25 mouse cellular contexts compared by ENCODE assay signal in genomic region chr15:84744308-84744707, GRCm38 (mm10). TPM values are rescaled to one million over a fixed set of nuclear protein-coding genes. Genes with fewer than 3 reads are reported as not detected.
A peak's percentile ranks its signal among the peaks of the same experiment; 100 is the strongest.
DNase-seq lines count a peak whose midpoint lies in the region; ATAC-seq lines count a peak whose summit lies in the region.
"Had no signal": no experiment of that assay in that cellular context is flagged by ENCODE, and none has a peak within 500 bp of the region (broad histone marks: within the 10 kb centered on the region; RNA-seq: fewer than 3 reads in every experiment).

No protein-coding gene starts in this region.

- no peaks in the 10 kb centered on the region for H3K9me3 ChIP-seq in heart, embryonic 10.5 days
- H3K9me3 ChIP-seq in kidney, embryonic 16.5 days (ENCODE audit: low read length): no peaks in the 10 kb centered on the region
- H3K9me3 ChIP-seq in limb, embryonic 12.5 days: peaks cover 4% of the 10 kb centered on the region; the same call in 1 of the 2 replicates
- no peaks in the 10 kb centered on the region for H3K9me3 ChIP-seq in liver, embryonic 13.5 days (replicated peaks)
- H3K9me3 ChIP-seq: liver, embryonic 15.5 days had no signal

- no peak overlapping the region for H3K4me2 ChIP-seq in kidney, embryonic 16.5 days (replicated peaks; ENCODE audit: low read depth, low read length)
- 0 out of 2 replicates have a peak overlapping the region, but pooled peaks have one; percentile 8 for H3K4me2 ChIP-seq in limb, embryonic 12.5 days
- no peak overlapping the region for H3K4me2 ChIP-seq in liver, embryonic 13.5 days
- H3K4me2 ChIP-seq: liver, embryonic 15.5 days had no signal

- no peak overlapping the region for H3K4me3 ChIP-seq in heart, embryonic 10.5 days
- H3K4me3 ChIP-seq in kidney, embryonic 16.5 days (ENCODE audit: low read length): no peak overlapping the region
- H3K4me3 ChIP-seq in limb, embryonic 12.5 days (replicated peaks): no peak overlapping the region
- H3K4me3 ChIP-seq in liver, embryonic 13.5 days (replicated peaks): no peak overlapping the region
- H3K4me3 ChIP-seq: left cerebral cortex, adult 2 months; liver, embryonic 15.5 days had no signal

- no peaks in the 10 kb centered on the region for H3K27me3 ChIP-seq in heart, embryonic 10.5 days (ENCODE audit: insufficient read depth, poor library complexity, severe bottlenecking)
- no peaks in the 10 kb centered on the region for H3K27me3 ChIP-seq in kidney, embryonic 16.5 days (ENCODE audit: insufficient read depth, low read length)
- no peaks in the 10 kb centered on the region for H3K27me3 ChIP-seq in limb, embryonic 12.5 days
- H3K27me3 ChIP-seq in liver, embryonic 13.5 days: no peaks in the 10 kb centered on the region
- H3K27me3 ChIP-seq: liver, embryonic 15.5 days had no signal

- no peak for DNase-seq in heart, embryonic 10.5 days (ENCODE audit: low spot score)
- DNase-seq in heart, adult 9 months (ENCODE audit: low spot score in 2 of 2): no peak
- DNase-seq in kidney, postnatal 14 days: no peak
- no peak for DNase-seq in liver, embryonic 13.5 days
- DNase-seq in adrenal gland, adult 8-10 months: no peak
- DNase-seq: adrenal gland, adult 2 months; cerebellum, adult 11-12 months; cerebellum, postnatal 10 days; gastrocnemius, postnatal 36 days; heart, postnatal 14 days; kidney, adult 11 months; layer of hippocampus, adult 9-11 months; left cerebral cortex, postnatal 4 days; lung, postnatal 4 days; right cerebral cortex, adult 18-20 months; right cerebral cortex, postnatal 4 days; thymus, postnatal 25 days had no signal

- 0 out of 2 replicates have a peak, but pooled peaks cover 2% of the 10 kb centered on the region for H3K36me3 ChIP-seq in heart, embryonic 10.5 days
- no peaks in the 10 kb centered on the region for H3K36me3 ChIP-seq in kidney, embryonic 16.5 days (ENCODE audit: insufficient read depth, low read length)
- no peaks in the 10 kb centered on the region for H3K36me3 ChIP-seq in limb, embryonic 12.5 days
- H3K36me3 ChIP-seq in liver, embryonic 13.5 days: no peaks in the 10 kb centered on the region
- H3K36me3 ChIP-seq: liver, embryonic 15.5 days had no signal

- no peak overlapping the region for H3K9ac ChIP-seq in kidney, embryonic 16.5 days (replicated peaks; ENCODE audit: low read length)
- H3K9ac ChIP-seq in limb, embryonic 12.5 days (replicated peaks): no peak overlapping the region
- no peak overlapping the region for H3K9ac ChIP-seq in liver, embryonic 13.5 days
- H3K9ac ChIP-seq: liver, embryonic 15.5 days had no signal

- 6% methylated on average over 2 of the region's 2 CpGs for WGBS in heart, embryonic 10.5 days
- WGBS in kidney, embryonic 16.5 days: 7% methylated on average over 2 of the region's 2 CpGs
- 9% methylated on average over 2 of the region's 2 CpGs for WGBS in limb, embryonic 12.5 days
- 7% methylated on average over 2 of the region's 2 CpGs for WGBS in liver, embryonic 13.5 days (ENCODE audit: insufficient replicate concordance)

- peak; percentile 31; the same call in 1 of the 2 replicates for ATAC-seq in kidney, embryonic 16.5 days (ENCODE audit: low FRiP score, low TSS enrichment)
- ATAC-seq in limb, embryonic 12.5 days (ENCODE audit: insufficient number of reproducible peaks, insufficient read depth, low FRiP score, low TSS enrichment, low read depth): no peak
- ATAC-seq in liver, embryonic 13.5 days (ENCODE audit: low read depth): 0 out of 2 replicates have a peak, but pooled peaks have one; percentile 30
- ATAC-seq: hindbrain, postnatal 0 days; midbrain, embryonic 16.5 days had no signal

- peaks cover 47% of the 10 kb centered on the region for H3K4me1 ChIP-seq in heart, embryonic 10.5 days
- H3K4me1 ChIP-seq in kidney, embryonic 16.5 days (ENCODE audit: insufficient read depth, low read length): peaks cover 5% of the 10 kb centered on the region
- H3K4me1 ChIP-seq in limb, embryonic 12.5 days (replicated peaks): peaks cover 11% of the 10 kb centered on the region
- peaks cover 3% of the 10 kb centered on the region for H3K4me1 ChIP-seq in liver, embryonic 13.5 days (replicated peaks)
- H3K4me1 ChIP-seq: liver, embryonic 15.5 days had no signal

- H3K27ac ChIP-seq in heart, embryonic 10.5 days: peak overlapping the region; percentile 37
- H3K27ac ChIP-seq in kidney, embryonic 16.5 days (ENCODE audit: low read length): no peak overlapping the region
- H3K27ac ChIP-seq in limb, embryonic 12.5 days: no peak overlapping the region
- H3K27ac ChIP-seq in liver, embryonic 13.5 days: peak overlapping the region; percentile 67
- H3K27ac ChIP-seq: hindbrain, postnatal 0 days; left cerebral cortex, adult 2 months; liver, embryonic 15.5 days had no signal

RNA-seq across cellular contexts. Expression of gene Arhgap8, which starts 24.5 kb away (rescaled TPM):
- polyA plus RNA-seq in heart, embryonic 10.5 days (2016; fragmentation: Nextera tagmentation; extraction: Ambion mirVana): 4.3 and 6.5 TPM in 2 replicates
- polyA plus RNA-seq in kidney, embryonic 16.5 days (2015; fragmentation: Nextera tagmentation; extraction: Ambion mirVana): 12.3 and 13.8 TPM in 2 replicates
- 6.0 and 6.4 TPM in 2 replicates for polyA plus RNA-seq in limb, embryonic 12.5 days (2016; fragmentation: Nextera tagmentation; extraction: Ambion mirVana)
- polyA plus RNA-seq in liver, embryonic 13.5 days (2015; fragmentation: Nextera tagmentation; extraction: Ambion mirVana): 0.54 and 0.58 TPM in 2 replicates
- total RNA-seq in adrenal gland, adult 8-10 months (2022): 1 to 10 TPM in 3 of 4 experiments, under 1 TPM in 1; 0.64 to 2.6 (median 1.9) TPM
- total RNA-seq: left cerebral cortex, adult 2 months; MEL had no signal
- polyA plus RNA-seq: C2C12 had no signal

Comparison
In these comparisons a context has a peak if more than half of its experiments do, and no peak if none do; other contexts are left out.
1. H3K27ac ChIP-seq: peak in heart, embryonic 10.5 days (single experiment) and liver, embryonic 13.5 days (single experiment); none in kidney, embryonic 16.5 days (single experiment) and limb, embryonic 12.5 days (single experiment).